Mouse (Mus musculus) limb, embryonic 10.5 days (tissue): Measurements from ENCODE around the gene Gm10842. TPM values are rescaled to one million over a fixed set of nuclear protein-coding genes. Genes with fewer than 3 reads are reported as not detected.

Experiments used
- DNase-seq: peaks from one replicate; pipeline ENCODE4 v3.0.0-alpha.2; 2017; ENCODE audit warnings: low spot score
- H3K27ac ChIP-seq: fragments of 300-500 bp; sonication (generic); 2 replicates; pipeline ENCODE4 v1.5.1; 2016; ENCODE audit warnings: mild to moderate bottlenecking
- H3K27me3 ChIP-seq: fragments of 300-500 bp; sonication (generic); 2 replicates; pipeline ENCODE4 v1.6.1; 2016; ENCODE audit warnings: low read depth, mild to moderate bottlenecking; ENCODE audit not compliant: poor library complexity, severe bottlenecking
- H3K36me3 ChIP-seq: fragments of 300-500 bp; sonication (generic); 2 replicates; pipeline ENCODE4 v1.6.1; 2016; ENCODE audit warnings: mild to moderate bottlenecking, moderate library complexity
- H3K4me1 ChIP-seq: fragments of 300-500 bp; sonication (generic); 2 replicates; pipeline ENCODE4 v1.6.1; 2016
- H3K4me3 ChIP-seq: fragments of 300-500 bp; sonication (generic); 2 replicates; pipeline ENCODE4 v1.5.1; 2016; ENCODE audit warnings: mild to moderate bottlenecking, moderate library complexity
- H3K9me3 ChIP-seq: fragments of 300-500 bp; sonication (generic); replicated peaks from 2 replicates; pipeline ENCODE4 v1.6.1; 2016; ENCODE audit warnings: mild to moderate bottlenecking
- WGBS: fragments of 180-500 bp; shearing (Covaris S2); methylation state at CpG from one replicate; pipeline ENCODE4 v1.1.7; 2016; 5-methylcytosine and 5-hydroxymethylcytosine counted together
- polyA plus RNA-seq: library from polyadenylated mRNA; unstranded; fragments of >200 nt; fragmentation: Nextera tagmentation; extraction: Ambion mirVana; gene quantifications from 2 replicates; pipeline ENCODE4 v1.2.1, GENCODE M21; 2016

Gene Gm10842
- polyA plus RNA-seq, 1 experiment from 2014 or later: not detected

GRCm38 (mm10) chr11:105158047-105158446 is 11.4 kb downstream of the Gm10842 start:
- H3K4me3 ChIP-seq: no peak overlapping the region
- no peaks in the 10 kb centered on the region for H3K36me3 ChIP-seq
- H3K27me3 ChIP-seq: peaks cover 38% of the 10 kb centered on the region
- no peak overlapping the region for H3K27ac ChIP-seq
- no peaks in the 10 kb centered on the region for H3K9me3 ChIP-seq
- H3K4me1 ChIP-seq: peaks cover 36% of the 10 kb centered on the region
- no peak for DNase-seq

GRCm38 (mm10) chr11:105159673-105160360 is 13.1 kb downstream of the Gm10842 start:
- DNase-seq: no peak
- 65% methylated on average over 6 of the region's 6 CpGs for WGBS
- no peak overlapping the region for H3K27ac ChIP-seq
- 0 out of 2 replicates have a peak, but pooled peaks cover 3% of the 10 kb centered on the region for H3K36me3 ChIP-seq
- peaks cover 4% of the 10 kb centered on the region; the same call in 1 of the 2 replicates for H3K9me3 ChIP-seq
- peaks cover 19% of the 10 kb centered on the region for H3K4me1 ChIP-seq
- peaks cover 41% of the 10 kb centered on the region for H3K27me3 ChIP-seq
- no peak overlapping the region for H3K4me3 ChIP-seq

GRCm38 (mm10) chr11:105161411-105161810 is 14.7 kb downstream of the Gm10842 start:
- Histone ChIP-seq H3K27ac (no peak overlapping the region), H3K4me3 (no peak overlapping the region), H3K9me3 (peaks cover 12% of the 10 kb centered on the region), H3K36me3 (0 out of 2 replicates have a peak, but pooled peaks cover 7% of the 10 kb centered on the region), H3K27me3 (peaks cover 45% of the 10 kb centered on the region), H3K4me1 (peaks cover 3% of the 10 kb centered on the region)
- WGBS: 89% methylated on average over 2 of the region's 2 CpGs
- DNase-seq: no peak

GRCm38 (mm10) chr11:105164516-105165510 is 18.1 kb downstream of the Gm10842 start:
- Histone ChIP-seq H3K27ac (no peak overlapping the region; the same call in 1 of the 2 replicates), H3K36me3 (0 out of 2 replicates have a peak, but pooled peaks cover 7% of the 10 kb centered on the region), H3K4me1 (no peaks in the 10 kb centered on the region), H3K9me3 (peaks cover 12% of the 10 kb centered on the region), H3K27me3 (peaks cover 26% of the 10 kb centered on the region), H3K4me3 (0 out of 2 replicates have a peak overlapping the region, but pooled peaks have one; percentile 4)
- 79% methylated on average over 69 of the region's 69 CpGs for WGBS
- no peak for DNase-seq

- 89% methylated on average over 10 of the region's 10 CpGs for WGBS
- 0 out of 2 replicates have a peak, but pooled peaks cover 7% of the 10 kb centered on the region for H3K36me3 ChIP-seq
- H3K4me1 ChIP-seq: no peaks in the 10 kb centered on the region
- no peak overlapping the region for H3K4me3 ChIP-seq
- DNase-seq: no peak
- H3K9me3 ChIP-seq: peaks cover 12% of the 10 kb centered on the region
- H3K27me3 ChIP-seq: peaks cover 26% of the 10 kb centered on the region
- no peak overlapping the region for H3K27ac ChIP-seq
Measured at GRCm38 (mm10) chr11:105166780-105167179, 20.1 kb downstream of the Gm10842 start.

- Histone ChIP-seq H3K36me3 (peaks cover 20% of the 10 kb centered on the region), H3K27me3 (no peaks in the 10 kb centered on the region), H3K4me3 (peak within 1 kb of the TSS; percentile 96; the same call in 1 of the 2 replicates), H3K4me1 (peaks cover 24% of the 10 kb centered on the region), H3K27ac (no peak within 1 kb of the TSS), H3K9me3 (no peaks in the 10 kb centered on the region; the same call in 1 of the 2 replicates)
- 38% methylated on average over 2 of the region's 2 CpGs for WGBS
- DNase-seq: no peak
Measured at GRCm38 (mm10) chr11:105178516-105178915, 31.8 kb downstream of the Gm10842 start, which contains the start of gene Tlk2. Gene Tlk2 (plus strand): TSS chr11:105178807.

GRCm38 (mm10) chr11:105179523-105179922 is 32.8 kb downstream of the Gm10842 start:
- Histone ChIP-seq H3K36me3 (peaks cover 28% of the 10 kb centered on the region), H3K27me3 (no peaks in the 10 kb centered on the region), H3K9me3 (no peaks in the 10 kb centered on the region; the same call in 1 of the 2 replicates), H3K27ac (no peak overlapping the region), H3K4me3 (peak overlapping the region; percentile 96), H3K4me1 (peaks cover 24% of the 10 kb centered on the region)
- 91% methylated on average over 4 of the region's 4 CpGs for WGBS
- no peak for DNase-seq

GRCm38 (mm10) chr11:105180471-105181091 is 33.9 kb downstream of the Gm10842 start:
- no peak for DNase-seq
- WGBS: 1% methylated on average over 35 of the region's 35 CpGs
- peak overlapping the region; percentile 99 for H3K27ac ChIP-seq
- H3K4me1 ChIP-seq: peaks cover 24% of the 10 kb centered on the region
- no peaks in the 10 kb centered on the region for H3K27me3 ChIP-seq
- no peaks in the 10 kb centered on the region; the same call in 1 of the 2 replicates for H3K9me3 ChIP-seq
- peak overlapping the region; percentile 96 for H3K4me3 ChIP-seq
- H3K36me3 ChIP-seq: peaks cover 38% of the 10 kb centered on the region

- H3K27me3 ChIP-seq: no peaks in the 10 kb centered on the region
- peak; percentile 96 for DNase-seq
- peaks cover 45% of the 10 kb centered on the region for H3K36me3 ChIP-seq
- peak overlapping the region; percentile 96 for H3K4me3 ChIP-seq
- no peaks in the 10 kb centered on the region; the same call in 1 of the 2 replicates for H3K9me3 ChIP-seq
- under 1% methylated on average over 60 of the region's 60 CpGs for WGBS
- H3K4me1 ChIP-seq: peaks cover 24% of the 10 kb centered on the region
- H3K27ac ChIP-seq: peak overlapping the region; percentile 99
Measured at GRCm38 (mm10) chr11:105181126-105181637, 34.5 kb downstream of the Gm10842 start.

- under 1% methylated on average over 89 of the region's 89 CpGs for WGBS
- DNase-seq: peak; percentile 76
- Histone ChIP-seq H3K9me3 (no peaks in the 10 kb centered on the region; the same call in 1 of the 2 replicates), H3K27ac (peak overlapping the region; percentile 99), H3K27me3 (no peaks in the 10 kb centered on the region), H3K36me3 (peaks cover 51% of the 10 kb centered on the region), H3K4me3 (peak overlapping the region; percentile 96), H3K4me1 (peaks cover 24% of the 10 kb centered on the region)
Measured at GRCm38 (mm10) chr11:105181689-105182460, 35.2 kb downstream of the Gm10842 start.

GRCm38 (mm10) chr11:105182461-105182855 is 35.8 kb downstream of the Gm10842 start:
- no peak for DNase-seq
- H3K36me3 ChIP-seq: peaks cover 52% of the 10 kb centered on the region
- WGBS: 8% methylated on average over 4 of the region's 4 CpGs
- no peaks in the 10 kb centered on the region; the same call in 1 of the 2 replicates for H3K9me3 ChIP-seq
- peak overlapping the region; percentile 99 for H3K27ac ChIP-seq
- peaks cover 24% of the 10 kb centered on the region for H3K4me1 ChIP-seq
- no peaks in the 10 kb centered on the region for H3K27me3 ChIP-seq
- peak overlapping the region; percentile 96 for H3K4me3 ChIP-seq
